Mouse (Mus musculus): ENCODE results near the gene Spns3. TPM values are rescaled to one million over a fixed set of nuclear protein-coding genes. Genes with fewer than 3 reads are reported as not detected.

Gene Spns3
- polyA plus RNA-seq, 1 experiment from 2014 or later = 1.9 TPM

DNA sequence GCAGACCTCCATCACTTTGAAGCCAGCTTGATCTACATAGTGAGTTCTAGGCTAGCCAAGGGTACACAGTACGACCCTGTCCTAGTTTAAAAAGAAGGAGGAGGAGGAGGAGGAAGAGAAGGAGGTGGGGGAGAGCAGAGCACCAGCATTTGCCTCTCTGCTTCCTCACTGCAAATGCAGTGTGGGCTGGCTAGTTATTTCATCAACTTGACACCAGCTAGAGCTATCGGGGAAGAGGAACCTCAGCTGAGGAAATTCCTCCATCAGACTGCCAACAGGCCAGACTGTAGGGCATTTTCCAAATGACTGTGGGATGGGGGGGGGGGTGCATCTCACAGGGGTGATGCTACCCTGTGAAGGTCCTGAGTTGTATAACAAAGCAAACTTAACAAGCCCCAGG, 31.9 kb downstream of the Spns3 start:
- Histone ChIP-seq H3K4me2 (ENCODE audit: low read depth, low read length) (no peak overlapping the region), H3K9ac (replicated peaks) (no peak overlapping the region), H3K27me3 (ENCODE audit: insufficient read depth, low read length) (no peaks in the 10 kb centered on the region), H3K9me3 (ENCODE audit: low read length) (no peaks in the 10 kb centered on the region), H3K36me3 (replicated peaks; ENCODE audit: insufficient read depth, low read length) (no peaks in the 10 kb centered on the region), H3K27ac (ENCODE audit: low read depth) (peak overlapping the region; percentile 39; the same call in 1 of the 2 replicates), H3K4me1 (ENCODE audit: insufficient read depth) (peaks cover 5% of the 10 kb centered on the region), H3K4me3 (ENCODE audit: low read depth, low read length) (no peak overlapping the region)
- no peak for TF ChIP-seq CTCF (IDR thresholded peaks at IDR 0.05; ENCODE audit: low read depth)
- no peak for TF ChIP-seq EP300 (IDR thresholded peaks at IDR 0.05; ENCODE audit: low read depth)
- no peak for DNase-seq
- ATAC-seq = no peak
- WGBS (ENCODE audit: insufficient replicate concordance) = 38% methylated on average over 2 of the region's 2 CpGs

DNA sequence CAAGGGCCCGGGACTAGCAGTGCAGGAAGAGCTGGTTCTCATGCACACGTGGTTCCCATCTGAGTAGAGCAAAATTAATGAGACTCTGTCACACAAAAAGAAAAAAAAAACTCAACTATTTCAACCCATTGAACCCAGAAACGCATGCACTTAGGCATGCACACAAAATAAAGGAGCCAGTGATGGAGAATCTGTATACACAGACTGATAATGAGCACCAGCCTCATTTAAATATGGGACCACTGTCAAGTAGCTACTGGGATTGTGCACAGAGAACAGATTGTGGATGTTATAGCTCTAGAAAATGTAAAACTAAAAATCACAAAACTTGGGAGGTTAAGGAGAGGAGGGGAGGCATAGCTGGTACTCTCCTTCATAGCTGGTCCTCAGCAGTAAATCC, 35.3 kb downstream of the Spns3 start:
- no peak overlapping the region for H3K4me2 ChIP-seq (ENCODE audit: low read depth, low read length)
- no peaks in the 10 kb centered on the region for H3K4me1 ChIP-seq (ENCODE audit: insufficient read depth)
- no peak overlapping the region for H3K9ac ChIP-seq (replicated peaks)
- ATAC-seq = no peak
- H3K36me3 ChIP-seq (replicated peaks; ENCODE audit: insufficient read depth, low read length) = no peaks in the 10 kb centered on the region
- 63% methylated on average over 3 of the region's 3 CpGs for WGBS (ENCODE audit: insufficient replicate concordance)
- no peak overlapping the region for H3K27ac ChIP-seq (ENCODE audit: low read depth)
- no peak overlapping the region for H3K4me3 ChIP-seq (ENCODE audit: low read depth, low read length)
- TF ChIP-seq EP300 (IDR thresholded peaks at IDR 0.05; ENCODE audit: low read depth) (no peak), CTCF (IDR thresholded peaks at IDR 0.05; ENCODE audit: low read depth) (no peak)
- no peaks in the 10 kb centered on the region for H3K9me3 ChIP-seq (ENCODE audit: low read length)
- no peaks in the 10 kb centered on the region for H3K27me3 ChIP-seq (ENCODE audit: insufficient read depth, low read length)
- DNase-seq = no peak

DNA sequence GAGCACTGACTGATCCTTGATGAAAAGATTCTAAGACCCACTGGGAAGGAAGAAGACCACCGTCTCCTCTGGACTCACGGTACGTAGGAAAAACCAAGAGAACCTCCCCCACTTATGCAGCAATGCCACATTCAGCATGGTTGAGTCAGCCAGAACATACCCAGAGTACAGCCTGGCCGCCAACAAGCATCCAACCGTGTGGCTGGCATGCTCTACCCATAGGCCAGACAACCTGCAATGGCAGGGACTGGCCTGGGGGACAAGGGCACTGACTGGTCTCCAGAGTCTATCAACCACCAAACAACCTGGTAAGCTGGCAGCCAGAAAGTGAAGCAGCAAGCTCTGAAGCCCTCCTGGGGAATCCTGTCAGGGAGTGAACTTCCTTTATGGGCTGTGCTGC, 41.7 kb downstream of the Spns3 start:
- no peak for ATAC-seq
- Histone ChIP-seq H3K4me1 (ENCODE audit: insufficient read depth) (0 out of 2 replicates have a peak, but pooled peaks cover 3% of the 10 kb centered on the region), H3K36me3 (replicated peaks; ENCODE audit: insufficient read depth, low read length) (no peaks in the 10 kb centered on the region), H3K9ac (replicated peaks) (no peak overlapping the region), H3K27me3 (ENCODE audit: insufficient read depth, low read length) (no peaks in the 10 kb centered on the region), H3K4me3 (ENCODE audit: low read depth, low read length) (no peak overlapping the region), H3K4me2 (ENCODE audit: low read depth, low read length) (no peak overlapping the region), H3K27ac (ENCODE audit: low read depth) (no peak overlapping the region), H3K9me3 (ENCODE audit: low read length) (no peaks in the 10 kb centered on the region)
- TF ChIP-seq EP300 (IDR thresholded peaks at IDR 0.05; ENCODE audit: low read depth) = no peak
- TF ChIP-seq CTCF (IDR thresholded peaks at IDR 0.05; ENCODE audit: low read depth) = no peak
- 80% methylated on average over 5 of the region's 5 CpGs for WGBS (ENCODE audit: insufficient replicate concordance)
- no peak for DNase-seq

DNA sequence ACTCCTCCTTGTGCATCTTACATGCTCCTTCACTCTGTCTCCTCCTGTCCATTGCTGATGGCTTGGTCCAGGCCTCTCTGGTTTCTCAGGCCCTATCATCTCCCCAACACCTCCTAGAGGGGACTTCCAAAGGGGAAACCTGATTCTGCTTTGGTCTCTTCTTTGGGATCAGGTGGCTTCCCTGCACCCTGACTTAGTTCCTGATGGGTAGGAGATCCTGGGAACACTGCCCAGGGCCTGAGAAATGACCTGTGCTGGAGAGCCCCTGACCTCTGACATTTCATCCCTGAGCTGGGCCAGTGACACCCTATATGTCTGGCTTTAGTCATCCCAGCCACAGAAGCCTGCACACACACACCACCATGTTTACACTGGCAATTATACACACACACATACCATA, 42.7 kb downstream of the Spns3 start:
- no peak overlapping the region for H3K4me3 ChIP-seq (ENCODE audit: low read depth, low read length)
- H3K27me3 ChIP-seq (ENCODE audit: insufficient read depth, low read length) = no peaks in the 10 kb centered on the region
- no peak overlapping the region for H3K9ac ChIP-seq (replicated peaks)
- H3K4me2 ChIP-seq (ENCODE audit: low read depth, low read length) = no peak overlapping the region
- DNase-seq = no peak
- H3K27ac ChIP-seq (ENCODE audit: low read depth) = no peak overlapping the region
- no peak for TF ChIP-seq EP300 (IDR thresholded peaks at IDR 0.05; ENCODE audit: low read depth)
- no peak for TF ChIP-seq CTCF (IDR thresholded peaks at IDR 0.05; ENCODE audit: low read depth)
- no peaks in the 10 kb centered on the region for H3K9me3 ChIP-seq (ENCODE audit: low read length)
- H3K4me1 ChIP-seq (ENCODE audit: insufficient read depth) = 0 out of 2 replicates have a peak, but pooled peaks cover 3% of the 10 kb centered on the region
- no peak for ATAC-seq
- no peaks in the 10 kb centered on the region for H3K36me3 ChIP-seq (replicated peaks; ENCODE audit: insufficient read depth, low read length)

DNA sequence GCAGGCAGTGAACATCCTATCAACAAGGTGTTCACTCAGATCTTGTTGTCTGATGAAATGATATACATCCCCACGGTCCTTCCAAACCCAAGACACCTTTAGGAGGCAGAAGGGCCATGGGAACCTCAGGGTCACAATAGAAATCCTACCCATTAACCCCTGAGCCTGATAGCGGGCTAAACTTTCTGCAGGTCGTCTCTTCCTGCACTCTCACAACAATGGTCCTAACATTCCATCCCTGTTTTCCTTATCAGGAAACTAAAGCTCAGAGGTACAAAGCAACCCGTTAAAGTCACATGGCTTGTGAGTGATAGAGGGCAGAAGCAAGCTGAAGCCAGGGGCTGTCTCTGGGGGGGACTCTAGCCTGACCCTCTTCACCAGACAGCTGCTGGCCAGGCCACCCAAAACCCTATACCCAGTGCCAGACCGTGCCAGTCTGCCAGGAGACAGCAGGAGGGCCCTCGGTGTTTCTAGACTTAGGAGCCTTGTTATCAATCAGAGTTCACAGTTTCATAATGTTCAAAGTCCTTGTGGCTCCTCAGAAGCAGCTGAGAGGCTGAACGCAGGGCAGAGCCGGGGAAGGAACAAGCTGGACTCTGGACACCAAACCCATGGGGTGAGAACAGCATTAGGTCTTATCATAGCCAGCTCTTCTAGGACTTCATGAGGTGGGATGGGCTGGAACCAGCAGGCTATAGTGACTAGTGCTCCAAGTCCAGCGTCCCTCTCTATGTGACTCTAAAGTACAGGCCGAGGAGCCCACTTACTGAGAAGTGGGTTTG, 46.1 kb downstream of the Spns3 start:
- no peaks in the 10 kb centered on the region for H3K36me3 ChIP-seq (replicated peaks; ENCODE audit: insufficient read depth, low read length)
- H3K9me3 ChIP-seq (ENCODE audit: low read length) = no peaks in the 10 kb centered on the region
- TF ChIP-seq EP300 (IDR thresholded peaks at IDR 0.05; ENCODE audit: low read depth) (no peak), CTCF (IDR thresholded peaks at IDR 0.05; ENCODE audit: low read depth) (no peak)
- H3K9ac ChIP-seq (replicated peaks) = no peak overlapping the region
- no peak overlapping the region for H3K4me3 ChIP-seq (ENCODE audit: low read depth, low read length)
- no peak overlapping the region for H3K27ac ChIP-seq (ENCODE audit: low read depth)
- 0 out of 2 replicates have a peak, but pooled peaks cover 3% of the 10 kb centered on the region for H3K4me1 ChIP-seq (ENCODE audit: insufficient read depth)
- no peaks in the 10 kb centered on the region for H3K27me3 ChIP-seq (ENCODE audit: insufficient read depth, low read length)
- no peak overlapping the region for H3K4me2 ChIP-seq (ENCODE audit: low read depth, low read length)
- ATAC-seq (no peak), DNase-seq (no peak)
- WGBS (ENCODE audit: insufficient replicate concordance) = 61% methylated on average over 10 of the region's 10 CpGs

DNA sequence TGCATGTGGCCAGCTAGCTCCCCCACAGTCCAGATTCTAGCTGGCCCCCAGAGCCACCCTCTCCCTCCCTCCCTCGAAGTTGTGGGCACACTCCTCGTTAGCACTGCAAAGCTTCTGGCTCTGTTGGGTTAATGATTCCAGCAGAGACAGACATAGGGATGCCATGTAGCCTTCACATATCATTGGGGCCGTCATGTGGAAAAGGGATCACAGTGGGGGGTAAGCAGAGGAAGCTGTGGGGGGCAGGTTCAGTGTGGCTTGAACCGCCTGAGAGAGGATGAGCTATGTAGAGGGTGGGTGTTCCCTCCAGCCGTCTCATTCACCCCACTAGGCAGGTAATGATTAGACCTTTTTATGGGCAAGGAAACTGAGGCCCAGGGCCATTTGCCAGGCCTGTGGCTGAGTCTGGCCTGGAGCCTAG, 46.8 kb downstream of the Spns3 start:
- no peak for ATAC-seq

More for the DNA sequence above, 46.8 kb downstream of the Spns3 start:
- Histone ChIP-seq H3K4me2 (ENCODE audit: low read depth, low read length) (no peak overlapping the region), H3K9ac (replicated peaks) (no peak overlapping the region), H3K27ac (ENCODE audit: low read depth) (no peak overlapping the region), H3K9me3 (ENCODE audit: low read length) (no peaks in the 10 kb centered on the region), H3K4me3 (ENCODE audit: low read depth, low read length) (no peak overlapping the region), H3K27me3 (ENCODE audit: insufficient read depth, low read length) (no peaks in the 10 kb centered on the region), H3K36me3 (replicated peaks; ENCODE audit: insufficient read depth, low read length) (no peaks in the 10 kb centered on the region), H3K4me1 (ENCODE audit: insufficient read depth) (0 out of 2 replicates have a peak, but pooled peaks cover 3% of the 10 kb centered on the region)
- TF ChIP-seq EP300 (IDR thresholded peaks at IDR 0.05; ENCODE audit: low read depth) = no peak
- no peak for TF ChIP-seq CTCF (IDR thresholded peaks at IDR 0.05; ENCODE audit: low read depth)
- WGBS (ENCODE audit: insufficient replicate concordance) = 48% methylated on average over 5 of the region's 5 CpGs
- no peak for DNase-seq
